Mouse (Mus musculus): ENCODE measurements around the gene Pnpla1.

DNA sequence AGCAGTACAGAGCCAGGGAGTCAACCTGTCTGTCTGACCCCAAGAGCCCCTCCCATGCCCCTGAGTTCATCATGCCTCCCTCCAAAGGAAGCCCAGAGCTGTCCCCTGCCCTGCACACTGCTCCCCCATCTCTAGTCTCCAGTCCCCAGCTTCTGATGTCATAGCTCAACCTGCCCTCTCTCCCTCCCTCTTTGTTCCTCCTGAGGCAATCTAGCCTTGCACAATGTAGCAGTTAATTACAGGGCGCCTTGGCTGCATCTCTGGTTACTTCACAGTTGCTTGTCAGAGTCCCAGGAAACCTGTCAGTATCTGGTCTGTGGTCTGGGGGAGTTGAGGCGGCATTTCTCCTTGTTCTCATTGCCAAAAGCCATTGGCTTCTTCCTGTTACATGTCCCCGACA is 2.2 kb upstream of the Pnpla1 start:
- TF ChIP-seq CTCF (IDR thresholded peaks at IDR 0.05; ENCODE audit: borderline replicate concordance, insufficient read depth, low read depth, low read length): no peak
- no peak for TF ChIP-seq POLR2A (IDR thresholded peaks at IDR 0.05; ENCODE audit: borderline replicate concordance, insufficient read depth, low read length)
